Mouse (Mus musculus) layer of hippocampus, adult 2 months (tissue): ENCODE measurements around the gene Rapgef4. TPM values are rescaled to one million over a fixed set of nuclear protein-coding genes. Genes with fewer than 3 reads are reported as not detected.
A peak's percentile ranks its signal among the peaks of the same experiment; 100 is the strongest.

ENCODE experiments used
- DNase-seq, 2 experiments: peaks; one replicate each; pipeline ENCODE4 v3.0.0; 2022; ENCODE audit warnings: low spot score in 2 of 2
- H3K27ac ChIP-seq: fragments of 200-600 bp; 2 replicates; pipeline ENCODE4 v1.8.1; 2022
- H3K4me3 ChIP-seq: fragments of 200-600 bp; 2 replicates; pipeline ENCODE4 v1.8.1; 2022; ENCODE audit warnings: mild to moderate bottlenecking
- CTCF ChIP-seq: fragments of 200-600 bp; conservative IDR thresholded peaks from 2 replicates; pipeline ENCODE4 v1.8.1; 2022; ENCODE audit warnings: antibody characterized with exemption, mild to moderate bottlenecking, moderate library complexity
- total RNA-seq, 2 experiments: library from RNA; stranded (reverse); gene quantifications; 2 replicates each; pipeline ENCODE4 v1.2.3; 2021

Gene Rapgef4
- total RNA-seq, 2 experiments from 2014 or later, result 381 TPM

DNA sequence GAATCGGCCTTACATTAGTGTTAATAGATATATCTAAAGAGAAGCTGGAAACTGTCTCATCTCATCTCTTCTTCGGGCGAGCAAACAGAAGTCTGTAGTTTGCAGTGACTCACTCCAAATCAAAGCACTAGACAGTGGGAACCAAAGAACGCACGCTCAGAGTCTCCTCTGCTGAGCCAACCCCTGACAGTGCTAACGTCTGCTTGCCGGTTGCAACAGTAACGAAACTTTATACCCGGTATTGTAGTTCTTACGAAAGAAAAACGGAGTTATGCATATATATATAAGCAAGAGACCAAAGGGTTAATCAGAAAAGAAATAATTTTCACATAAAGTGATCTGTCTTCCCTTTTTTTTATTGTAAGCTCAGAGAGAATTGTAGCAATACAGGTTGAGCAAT is 240.2 kb downstream of the Rapgef4 start:
- H3K4me3 ChIP-seq, result no peak overlapping the region
- TF ChIP-seq CTCF, result no peak
- DNase-seq, result no peak
- H3K27ac ChIP-seq, result 0 out of 2 replicates have a peak overlapping the region, but pooled peaks have one; percentile 14

DNA sequence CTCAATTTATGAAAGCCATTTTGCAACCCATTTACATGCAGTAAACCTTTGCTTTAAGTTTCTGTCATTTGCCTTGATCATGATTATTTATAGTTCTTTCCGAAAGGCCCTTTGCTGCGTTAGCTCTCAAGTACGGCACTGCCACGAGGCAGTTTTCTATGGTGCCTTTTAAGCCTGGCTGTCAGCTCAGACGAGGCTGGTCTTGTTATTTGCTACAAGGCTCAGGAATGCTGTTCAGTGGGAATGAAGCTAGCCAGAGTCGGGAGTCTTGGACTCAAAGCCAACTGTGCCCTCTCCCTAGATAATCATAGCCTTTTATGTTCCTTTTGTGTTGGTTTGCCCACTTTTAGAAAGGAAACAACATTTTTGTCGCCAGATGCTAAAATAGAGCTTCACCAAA is 240.7 kb downstream of the Rapgef4 start:
- no peak for TF ChIP-seq CTCF
- no peak for DNase-seq
- H3K4me3 ChIP-seq, result no peak overlapping the region

DNA sequence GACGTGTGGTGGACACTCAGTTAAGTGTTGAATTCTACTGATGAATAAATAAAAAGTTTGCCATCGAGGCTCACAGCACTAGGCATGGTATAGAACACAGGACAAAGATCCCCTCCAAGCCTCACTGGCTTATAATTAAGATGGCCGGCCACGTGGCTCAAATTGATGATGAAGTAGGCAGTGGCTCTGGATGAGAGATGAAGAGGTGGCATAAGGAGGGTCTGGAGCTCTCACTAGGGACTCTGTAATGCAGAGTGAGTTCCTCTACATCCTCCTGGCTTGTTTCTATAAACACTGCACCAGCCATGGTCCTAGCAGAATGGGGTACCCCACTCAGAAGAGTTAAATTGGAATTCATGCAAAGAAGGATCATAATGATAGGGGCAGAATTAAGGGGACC is 241.2 kb downstream of the Rapgef4 start:
- DNase-seq, result no peak
- H3K27ac ChIP-seq, result no peak overlapping the region
- no peak overlapping the region for H3K4me3 ChIP-seq
- TF ChIP-seq CTCF, result no peak

More for the DNA sequence above, 240.7 kb downstream of the Rapgef4 start:
- no peak overlapping the region for H3K27ac ChIP-seq

DNA sequence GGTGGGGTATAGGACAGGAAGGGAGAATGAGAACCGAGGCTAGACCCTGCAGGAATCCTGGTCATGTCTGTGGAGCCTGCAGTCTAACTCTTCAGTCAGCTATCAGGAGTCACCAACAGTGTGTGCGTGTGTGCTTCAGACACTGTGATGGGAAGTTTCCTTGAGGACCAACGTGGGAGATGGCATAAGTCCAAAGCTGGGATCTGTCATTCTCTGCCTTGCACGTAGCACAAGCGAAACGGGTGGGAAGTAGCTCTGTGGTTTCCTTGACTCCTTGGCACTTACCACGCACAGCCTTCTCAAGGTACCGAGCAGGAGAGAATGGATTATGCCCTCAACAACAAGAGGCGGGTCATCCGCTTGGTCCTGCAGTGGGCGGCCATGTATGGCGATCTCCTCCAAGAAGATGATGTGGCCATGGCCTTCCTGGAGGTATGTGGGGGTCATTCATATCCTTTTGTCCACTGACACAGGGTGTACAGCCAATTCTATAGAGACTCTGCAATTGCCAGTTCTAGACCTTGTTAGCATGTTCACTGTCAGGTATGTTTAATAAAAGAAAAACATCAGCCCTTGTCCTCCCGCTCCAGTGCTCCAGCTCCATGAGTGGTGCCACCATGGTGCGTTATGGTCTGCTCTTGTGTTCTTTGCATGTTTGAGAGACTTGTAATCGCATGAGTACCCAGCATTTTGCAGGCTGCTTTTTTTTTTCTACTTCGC is 241.9 kb downstream of the Rapgef4 start:
- Histone ChIP-seq H3K4me3 (no peak overlapping the region), H3K27ac (no peak overlapping the region)
- TF ChIP-seq CTCF, result no peak
- no peak for DNase-seq

DNA sequence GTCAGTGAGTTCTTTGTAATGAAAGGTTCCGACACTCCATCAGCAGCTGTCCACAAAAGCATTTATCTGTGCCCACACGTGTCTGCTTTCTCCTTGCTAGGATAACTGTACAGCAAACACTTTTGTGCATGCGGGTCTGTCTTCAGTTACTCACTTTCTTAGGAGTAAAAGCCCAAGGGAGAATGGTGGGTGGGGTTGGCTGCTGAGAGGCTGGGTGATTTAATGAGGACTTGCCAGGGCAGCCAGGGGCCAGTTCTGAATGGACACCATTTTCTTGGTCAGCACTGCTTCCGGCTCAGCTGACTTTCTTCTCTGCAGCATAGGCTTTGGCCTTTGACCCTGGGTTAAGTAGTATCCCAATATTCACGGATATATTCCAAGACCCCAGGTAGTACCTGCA is 242.4 kb downstream of the Rapgef4 start:
- TF ChIP-seq CTCF, result no peak
- no peak overlapping the region for H3K4me3 ChIP-seq
- no peak overlapping the region for H3K27ac ChIP-seq
- DNase-seq, result no peak

DNA sequence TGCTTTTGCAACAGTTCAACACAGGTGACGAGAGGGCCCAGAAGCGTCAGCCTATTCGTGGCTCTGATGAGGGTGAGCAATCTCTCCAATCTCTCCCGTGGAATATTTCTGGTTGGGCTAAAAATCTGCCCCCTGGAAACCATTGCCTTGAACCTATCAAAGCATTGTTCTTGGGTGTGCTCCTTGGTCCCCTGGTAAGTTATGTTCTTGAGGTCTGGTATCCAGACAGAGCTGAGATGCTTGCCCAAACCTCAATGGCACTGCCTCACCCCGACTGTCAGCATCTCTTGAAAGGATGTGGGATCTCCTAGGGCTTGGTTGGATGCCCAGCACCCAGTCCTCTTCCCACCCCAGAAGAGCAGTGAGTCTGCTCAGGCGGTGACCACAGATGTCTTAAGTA is 245.0 kb downstream of the Rapgef4 start:
- no peak overlapping the region for H3K27ac ChIP-seq
- DNase-seq, result no peak
- H3K4me3 ChIP-seq, result no peak overlapping the region
- no peak for TF ChIP-seq CTCF

DNA sequence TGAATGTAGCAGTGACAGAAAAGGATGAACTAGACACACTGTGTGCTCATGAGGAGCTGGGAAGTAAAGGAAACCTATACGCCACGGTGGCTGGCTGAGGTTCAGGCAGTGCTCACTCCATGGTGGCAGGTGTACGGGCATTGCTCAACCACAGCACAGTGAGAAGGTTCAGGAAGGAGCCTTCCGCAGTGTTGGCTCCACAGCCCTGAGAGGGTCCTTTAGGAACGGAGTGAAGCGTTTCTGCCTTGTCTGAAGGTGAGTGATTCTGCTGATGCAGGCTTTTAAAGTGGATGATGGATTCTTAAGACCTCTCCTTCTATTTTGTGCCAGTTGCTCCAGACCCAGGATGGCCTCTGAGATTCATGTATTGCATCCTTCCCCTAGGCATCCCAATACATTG is 246.4 kb downstream of the Rapgef4 start:
- TF ChIP-seq CTCF, result no peak
- no peak overlapping the region for H3K4me3 ChIP-seq
- DNase-seq, result no peak
- H3K27ac ChIP-seq, result no peak overlapping the region

DNA sequence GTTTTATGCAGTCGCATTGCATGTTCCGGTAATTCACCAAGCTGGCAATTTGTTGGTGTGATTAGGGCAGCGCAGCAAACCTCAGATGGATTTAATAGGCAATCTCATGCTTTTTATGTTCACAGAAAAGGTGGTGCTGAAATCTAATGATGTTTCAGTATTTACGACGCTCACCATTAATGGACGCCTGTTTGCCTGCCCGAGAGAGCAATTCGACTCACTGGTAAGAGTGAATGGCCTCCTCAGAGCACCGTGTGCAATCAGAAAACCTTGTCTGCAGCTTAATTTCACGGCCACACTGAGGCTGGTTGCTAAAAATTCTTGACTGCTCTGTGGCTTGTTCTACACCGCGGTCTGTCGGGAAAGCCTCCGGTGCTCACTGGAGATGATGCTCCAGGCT is 247.8 kb downstream of the Rapgef4 start:
- no peak for TF ChIP-seq CTCF
- DNase-seq, result no peak

DNA sequence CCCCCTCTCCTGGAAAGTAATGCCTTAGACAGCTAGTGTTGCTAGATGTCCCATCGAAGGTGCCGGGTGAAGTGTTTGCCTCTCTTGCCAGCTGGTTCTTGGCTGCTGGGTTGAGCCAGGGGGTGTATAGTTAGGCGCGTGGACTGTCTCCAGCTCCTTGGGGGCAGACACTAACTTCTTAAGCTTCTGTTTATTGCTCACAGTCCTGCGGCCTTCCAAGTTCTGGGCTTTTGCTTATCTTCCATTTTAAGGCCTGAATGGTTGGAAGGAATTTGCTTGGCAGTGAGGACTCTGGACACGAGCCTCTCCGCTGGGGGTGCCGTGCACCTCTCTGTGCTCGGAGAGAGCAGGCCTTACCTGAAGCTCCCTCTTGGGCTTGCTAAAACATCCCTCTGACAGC is 249.5 kb downstream of the Rapgef4 start:
- H3K27ac ChIP-seq, result no peak overlapping the region
- no peak overlapping the region for H3K4me3 ChIP-seq
- DNase-seq, result no peak
- no peak for TF ChIP-seq CTCF

More for the DNA sequence above, 247.8 kb downstream of the Rapgef4 start:
- H3K27ac ChIP-seq, result no peak overlapping the region
- H3K4me3 ChIP-seq, result no peak overlapping the region

DNA sequence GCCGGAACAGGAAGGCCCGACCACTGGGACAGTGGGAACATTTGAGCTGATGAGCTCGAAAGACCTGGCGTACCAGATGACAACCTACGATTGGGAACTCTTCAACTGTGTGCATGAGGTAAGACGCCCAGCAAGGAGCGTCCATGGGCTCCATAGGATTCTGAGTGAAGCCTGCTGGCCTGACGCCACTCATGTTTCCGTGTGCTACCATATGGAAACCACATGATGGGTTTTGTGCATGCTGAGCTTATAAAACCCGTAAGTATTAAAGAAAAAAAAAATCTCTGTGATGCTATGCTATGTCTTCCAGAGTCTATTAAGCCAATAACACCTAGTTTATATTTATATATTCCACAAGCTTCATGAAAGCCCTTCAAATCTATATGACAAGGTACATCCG is 253.0 kb downstream of the Rapgef4 start:
- no peak for TF ChIP-seq CTCF
- no peak overlapping the region for H3K4me3 ChIP-seq
- DNase-seq, result no peak
- no peak overlapping the region for H3K27ac ChIP-seq

DNA sequence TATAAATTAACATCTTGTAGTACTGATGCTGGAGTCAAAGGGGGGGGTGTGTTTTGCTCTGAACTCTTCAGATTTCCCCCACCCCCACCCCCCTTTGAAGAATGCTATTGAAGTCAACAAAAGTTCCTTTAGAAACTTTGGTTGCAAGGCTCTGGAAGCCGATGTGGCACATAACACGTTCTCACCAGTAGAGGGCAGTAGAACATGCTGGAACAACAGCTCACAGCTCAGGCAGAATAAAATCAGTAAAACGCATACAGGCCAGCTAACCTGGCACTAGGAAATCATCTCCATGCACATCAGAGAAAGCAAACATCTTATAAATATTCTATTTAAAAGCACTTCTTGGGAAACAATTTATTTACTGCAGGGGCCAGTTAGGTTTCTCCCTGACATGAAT is 253.9 kb downstream of the Rapgef4 start:
- TF ChIP-seq CTCF, result peak; percentile 86
- H3K27ac ChIP-seq, result peak overlapping the region; percentile 82
- peak; percentile 80 to 83 for DNase-seq
- no peak overlapping the region; the same call in 1 of the 2 replicates for H3K4me3 ChIP-seq

DNA sequence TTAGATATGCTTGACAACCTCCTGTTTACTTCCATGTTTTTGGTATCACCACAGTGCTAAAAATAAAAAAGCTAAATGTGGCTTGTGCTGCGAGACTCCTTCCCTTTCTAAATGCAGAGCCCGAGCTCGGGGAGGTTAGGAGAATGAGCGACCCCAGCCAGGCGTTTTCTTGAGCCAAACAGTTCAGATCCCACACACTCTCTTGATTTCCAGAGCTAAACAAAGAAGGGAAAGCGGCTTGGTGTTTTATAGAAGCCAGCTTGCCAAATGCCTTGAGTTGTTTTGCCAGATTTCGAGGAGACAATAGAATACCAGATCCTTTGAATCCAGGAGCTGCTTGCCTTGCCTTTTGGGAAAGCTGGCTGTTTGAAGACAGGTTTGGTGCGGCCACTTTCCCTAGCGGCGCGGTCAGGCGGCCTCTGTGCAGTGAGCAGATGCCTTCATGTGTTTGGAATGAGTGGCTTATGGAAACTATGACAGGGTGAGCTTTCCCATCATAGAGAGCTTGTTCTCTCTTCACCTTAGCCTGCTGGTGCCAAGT is 254.4 kb downstream of the Rapgef4 start:
- H3K4me3 ChIP-seq, result no peak overlapping the region; the same call in 1 of the 2 replicates
- peak overlapping the region; percentile 82 for H3K27ac ChIP-seq
- DNase-seq, result no peak
- no peak for TF ChIP-seq CTCF

DNA sequence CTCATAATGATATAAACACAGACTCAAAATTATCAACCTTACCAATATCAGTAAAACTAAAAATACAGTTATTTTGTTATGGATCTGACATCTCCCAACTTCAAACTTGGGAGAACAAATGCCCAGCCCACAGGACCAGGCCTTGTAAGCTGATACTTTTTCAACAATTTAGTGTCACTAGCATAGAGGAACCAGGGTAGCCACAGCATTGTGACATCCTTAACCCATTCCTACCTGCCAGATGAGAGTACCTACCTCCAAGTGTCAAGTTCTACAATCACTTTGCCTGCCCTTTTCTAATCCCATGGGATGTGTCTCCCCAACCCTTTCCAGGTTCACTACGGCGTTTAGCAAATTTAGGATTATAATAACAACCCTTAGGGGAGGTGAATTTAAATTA is 257.4 kb downstream of the Rapgef4 start:
- no peak for TF ChIP-seq CTCF
- Histone ChIP-seq H3K4me3 (no peak overlapping the region), H3K27ac (no peak overlapping the region)
- DNase-seq, result no peak

DNA sequence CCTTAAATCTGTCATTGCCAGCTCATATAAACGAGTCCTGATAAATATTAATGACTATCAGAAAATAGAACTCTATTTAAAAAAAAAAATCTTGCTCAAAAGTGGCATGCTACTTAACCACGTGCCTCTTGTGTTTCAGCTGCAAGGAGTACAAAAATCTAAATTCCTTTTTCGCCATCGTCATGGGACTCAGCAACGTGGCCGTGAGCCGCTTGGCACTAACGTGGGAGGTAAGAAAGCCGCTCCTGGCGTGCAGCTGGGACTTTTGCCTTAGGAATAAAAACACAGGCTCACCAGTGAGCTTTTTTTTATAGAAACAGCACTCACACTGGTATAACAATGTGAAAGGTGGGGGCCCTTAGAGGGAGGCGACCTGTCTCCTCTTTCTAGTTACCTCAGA is 257.9 kb downstream of the Rapgef4 start:
- TF ChIP-seq CTCF, result no peak
- H3K4me3 ChIP-seq, result no peak overlapping the region
- peak overlapping the region; percentile 59 for H3K27ac ChIP-seq
- DNase-seq, result no peak
